Mouse (Mus musculus) lung, adult 2 months (tissue): ENCODE measurements around the gene Lpo. TPM values are rescaled to one million over a fixed set of nuclear protein-coding genes. Genes with fewer than 3 reads are reported as not detected.
A peak's percentile ranks its signal among the peaks of the same experiment; 100 is the strongest.

ENCODE experiments used
- DNase-seq: peaks from one replicate; pipeline ENCODE4 v3.0.0; 2022
- H3K4me1 ChIP-seq: fragments of 200-500 bp; 2 replicates; pipeline ENCODE4 v1.6.1; 2011; ENCODE audit warnings: low read length; ENCODE audit not compliant: control insufficient read depth, insufficient read depth
- H3K4me3 ChIP-seq: fragments of 200-500 bp; replicated peaks from 2 replicates; pipeline ENCODE3; 2011; ENCODE audit warnings: low read depth, mild to moderate bottlenecking, control low read depth, low read length; ENCODE audit errors: extremely low read depth
- CTCF ChIP-seq: fragments of 200-500 bp; IDR thresholded peaks from 2 replicates; pipeline ENCODE4 v1.5.1; 2011; ENCODE audit warnings: mild to moderate bottlenecking, low read length, control low read depth; ENCODE audit not compliant: insufficient read depth
- POLR2A ChIP-seq: fragments of 200-500 bp; IDR thresholded peaks from 2 replicates; pipeline ENCODE4 v1.6.1; 2011; ENCODE audit warnings: low read depth, mild to moderate bottlenecking, control low read depth, low read length, borderline replicate concordance; ENCODE audit errors: extremely low read depth
- WGBS: fragments of 180-500 bp; shearing (Covaris S2); methylation state at CpG from one replicate; pipeline ENCODE4 v1.1.7; 2018; 5-methylcytosine and 5-hydroxymethylcytosine counted together
- polyA plus RNA-seq: library from polyadenylated mRNA; depleted of rRNA; stranded (reverse); fragments of >200 nt; gene quantifications from 2 replicates; pipeline ENCODE4 v1.2.3, GENCODE M21; 2012

Lpo gene
- polyA plus RNA-seq, 1 experiment, result not detected

DNA sequence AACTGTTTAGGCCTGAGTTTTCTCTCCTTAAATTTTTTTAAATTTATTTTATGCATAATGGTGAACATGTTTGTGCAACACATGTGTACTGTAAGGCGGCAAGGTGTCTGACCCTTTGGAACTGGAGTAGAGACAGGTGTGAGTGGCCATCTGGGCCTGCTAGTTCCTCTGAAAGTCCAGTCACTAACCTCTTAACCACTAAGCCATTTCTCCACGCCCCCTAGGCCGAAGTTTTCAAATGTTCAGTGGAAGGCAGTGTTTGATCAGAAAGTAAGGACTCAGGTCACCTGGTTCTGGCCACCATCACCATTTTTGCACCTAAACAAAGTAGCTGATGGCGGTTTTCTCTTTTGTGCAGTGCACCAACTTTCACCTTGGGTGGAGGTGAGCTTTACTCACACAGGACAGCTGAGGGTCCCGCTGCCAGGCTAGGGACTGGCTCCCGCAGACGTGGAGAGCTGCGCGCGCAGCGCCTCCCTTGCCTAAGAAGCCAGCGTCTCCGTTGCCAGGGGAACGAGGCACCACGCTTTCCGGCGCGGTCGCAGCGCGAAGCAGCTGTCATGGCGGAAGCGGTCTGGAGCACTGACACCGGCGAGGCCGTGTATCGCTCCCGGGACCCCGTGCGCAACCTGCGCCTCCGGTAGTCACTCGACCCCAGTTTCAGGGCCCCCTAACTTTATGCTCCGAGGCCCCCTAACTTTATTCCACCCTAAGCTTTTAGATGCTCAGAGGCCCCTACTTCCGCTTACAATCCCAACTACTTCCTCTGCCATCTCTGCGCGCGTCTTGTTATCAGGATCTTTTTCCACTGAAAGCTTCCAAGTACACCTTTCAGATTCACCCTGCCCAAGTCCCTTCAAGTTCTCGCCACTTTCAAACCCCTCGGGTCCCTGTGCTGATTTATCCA, 24.9 kb upstream of the Lpo start, which contains the start of gene Mks1:
TSS of gene Mks1 (plus strand) at position 526 of the 907 bp plus-strand sequence.
- 3% methylated on average over 40 of the region's 40 CpGs for WGBS
- peak; percentile 85 for DNase-seq
- TF ChIP-seq CTCF (no peak), POLR2A (peak; percentile 83; the same call in 1 of the 2 replicates)
- H3K4me1 ChIP-seq, result peaks cover 2% of the 10 kb centered on the region; the same call in 1 of the 2 replicates
- peak within 1 kb of the TSS; percentile 58 for H3K4me3 ChIP-seq

DNA sequence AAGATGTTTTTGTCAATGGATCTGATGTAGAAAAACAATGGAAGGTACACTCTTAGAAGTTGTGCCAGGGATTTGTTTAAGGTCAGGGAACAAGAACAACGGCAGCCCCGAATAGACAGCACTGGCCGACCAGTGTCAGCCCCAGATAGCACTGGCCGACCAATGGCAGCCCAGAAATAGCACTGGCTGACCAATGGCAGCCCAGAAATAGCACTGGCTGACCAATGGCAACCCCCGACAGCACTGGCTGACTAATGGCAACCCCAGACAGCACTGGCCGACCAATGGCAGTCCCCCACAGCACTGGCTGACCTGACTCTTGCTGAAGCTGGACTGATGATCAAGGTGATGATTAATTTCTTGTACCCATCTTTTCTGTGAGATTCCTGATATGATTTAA, 19.8 kb upstream of the Lpo start:
- H3K4me1 ChIP-seq, result peaks cover 2% of the 10 kb centered on the region; the same call in 1 of the 2 replicates
- WGBS, result 55% methylated on average over 6 of the region's 6 CpGs
- TF ChIP-seq CTCF (no peak), POLR2A (no peak)
- DNase-seq, result no peak
- H3K4me3 ChIP-seq, result no peak overlapping the region

DNA sequence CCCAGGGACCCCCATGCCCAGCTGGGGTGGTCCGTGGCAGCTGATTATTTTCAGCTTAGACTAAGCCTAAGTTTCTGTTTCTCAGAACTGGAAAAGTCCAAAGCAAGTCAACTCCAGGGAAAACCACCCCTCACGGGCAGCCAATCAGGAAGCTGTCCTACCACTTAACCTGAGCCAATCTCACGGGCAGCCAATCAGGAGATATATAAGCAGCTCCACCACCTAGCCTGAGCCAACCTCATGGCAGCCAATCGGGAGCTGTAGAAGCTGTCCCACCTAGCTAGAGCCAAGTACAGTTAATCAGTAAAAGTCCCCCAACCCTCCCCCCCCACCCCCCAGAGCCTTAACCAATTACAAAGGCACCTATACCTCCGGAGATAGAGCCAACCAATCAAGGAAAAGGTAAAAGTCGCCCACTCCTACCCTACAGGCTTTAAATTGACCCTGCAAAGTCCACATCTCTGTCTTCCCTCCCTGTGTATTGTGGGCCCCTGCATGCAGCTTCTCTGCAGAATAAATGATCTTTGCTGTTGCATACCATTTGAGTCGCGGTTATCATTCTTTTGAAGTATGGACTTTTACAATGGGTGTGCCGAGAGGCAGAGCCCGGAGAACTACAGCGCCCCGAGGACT, 19.0 kb upstream of the Lpo start:
- H3K4me3 ChIP-seq, result no peak overlapping the region
- no peak for DNase-seq
- H3K4me1 ChIP-seq, result no peaks in the 10 kb centered on the region
- TF ChIP-seq CTCF, result no peak
- TF ChIP-seq POLR2A, result no peak
- WGBS, result 81% methylated on average over 12 of the region's 12 CpGs

DNA sequence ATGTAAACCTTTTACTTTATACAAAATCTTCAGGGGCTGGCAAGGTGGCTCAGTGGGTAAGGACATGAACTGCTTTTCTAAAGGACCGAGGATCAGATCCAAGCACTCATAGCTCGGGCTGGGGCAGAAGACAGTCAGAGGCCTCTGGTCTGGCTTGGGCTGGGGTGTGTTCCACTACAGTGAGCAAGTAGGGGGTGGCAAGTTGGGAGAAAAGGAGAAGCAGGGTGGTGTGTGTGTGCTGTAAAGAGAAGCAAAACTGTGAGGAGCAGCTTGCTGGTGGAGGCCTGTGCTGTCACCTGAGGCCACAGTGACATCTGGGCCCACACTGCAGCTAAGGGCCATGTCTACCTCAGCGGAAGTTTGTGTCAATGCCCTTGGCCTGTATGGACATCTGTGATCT, 13.3 kb upstream of the Lpo start:
- Histone ChIP-seq H3K4me1 (no peaks in the 10 kb centered on the region; the same call in 1 of the 2 replicates), H3K4me3 (no peak overlapping the region)
- no peak for DNase-seq
- WGBS, result 81% methylated on average over 3 of the region's 3 CpGs
- TF ChIP-seq POLR2A, result no peak
- TF ChIP-seq CTCF, result no peak

DNA sequence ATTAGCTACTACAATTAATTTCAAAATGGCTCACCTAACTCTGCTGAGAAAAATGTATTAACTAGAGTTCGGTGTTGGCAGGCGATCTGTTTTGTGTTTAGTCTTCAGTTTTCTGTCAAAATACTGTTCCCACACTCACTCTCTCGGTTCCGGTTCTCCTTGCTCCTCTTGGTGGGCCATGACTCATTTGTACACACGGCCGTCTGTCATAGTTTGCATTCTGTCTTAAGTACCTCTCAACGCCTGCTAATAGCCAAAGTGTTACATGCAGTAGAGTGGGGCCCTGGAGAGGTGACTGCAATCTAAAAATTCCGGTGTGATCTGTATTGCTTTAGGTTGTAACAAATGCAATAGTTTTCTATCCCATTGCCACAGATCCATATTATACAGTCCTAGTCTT, 12.6 kb upstream of the Lpo start:
- peak; percentile 14 for DNase-seq
- TF ChIP-seq POLR2A, result no peak
- TF ChIP-seq CTCF, result no peak
- no peaks in the 10 kb centered on the region; the same call in 1 of the 2 replicates for H3K4me1 ChIP-seq
- no peak overlapping the region for H3K4me3 ChIP-seq
- 55% methylated on average over 8 of the region's 8 CpGs for WGBS

DNA sequence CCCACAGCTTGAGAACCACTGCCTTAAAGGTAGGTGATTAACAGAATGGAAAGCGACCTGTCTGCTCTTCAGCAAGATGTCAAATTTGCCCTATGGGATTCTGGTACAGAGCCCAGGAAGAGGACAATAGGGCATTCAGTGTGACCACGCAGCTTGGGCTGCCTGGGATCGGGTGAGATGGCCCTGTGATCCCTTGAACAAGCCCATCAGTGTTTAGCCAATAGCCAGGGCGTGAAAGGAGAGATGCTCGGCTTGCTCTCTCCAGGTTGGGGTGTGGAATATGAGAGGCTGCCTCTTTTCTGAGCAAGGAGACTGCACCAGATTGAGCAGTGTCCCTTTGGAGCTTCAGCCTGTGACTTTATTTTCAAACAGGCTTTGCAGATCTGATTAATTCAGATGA, 6.6 kb downstream of the Lpo start:
- no peak for TF ChIP-seq CTCF
- no peak for TF ChIP-seq POLR2A
- Histone ChIP-seq H3K4me1 (no peaks in the 10 kb centered on the region), H3K4me3 (no peak overlapping the region)
- no peak for DNase-seq
- WGBS, result 63% methylated on average over 5 of the region's 5 CpGs

DNA sequence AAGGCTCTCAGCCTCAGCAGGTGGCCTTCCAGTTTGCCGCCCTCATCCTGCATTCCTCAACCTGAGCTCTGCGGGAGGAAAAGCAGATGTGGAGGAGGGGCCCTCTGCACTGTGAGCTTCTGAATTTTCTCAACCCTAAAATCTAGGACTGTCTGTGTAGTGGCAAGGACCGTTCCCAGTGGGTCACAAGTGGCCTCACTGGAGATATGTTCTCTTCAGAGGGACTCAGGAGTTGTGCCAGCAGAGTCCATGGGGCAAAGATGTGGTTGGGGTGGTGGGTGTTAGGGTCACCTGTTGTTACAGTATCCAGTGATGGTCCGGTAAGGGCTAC, 10.7 kb downstream of the Lpo start:
- 28% methylated on average over 4 of the region's 4 CpGs for WGBS
- Histone ChIP-seq H3K4me3 (no peak overlapping the region), H3K4me1 (no peaks in the 10 kb centered on the region)
- no peak for TF ChIP-seq POLR2A
- no peak for TF ChIP-seq CTCF
- DNase-seq, result no peak

DNA sequence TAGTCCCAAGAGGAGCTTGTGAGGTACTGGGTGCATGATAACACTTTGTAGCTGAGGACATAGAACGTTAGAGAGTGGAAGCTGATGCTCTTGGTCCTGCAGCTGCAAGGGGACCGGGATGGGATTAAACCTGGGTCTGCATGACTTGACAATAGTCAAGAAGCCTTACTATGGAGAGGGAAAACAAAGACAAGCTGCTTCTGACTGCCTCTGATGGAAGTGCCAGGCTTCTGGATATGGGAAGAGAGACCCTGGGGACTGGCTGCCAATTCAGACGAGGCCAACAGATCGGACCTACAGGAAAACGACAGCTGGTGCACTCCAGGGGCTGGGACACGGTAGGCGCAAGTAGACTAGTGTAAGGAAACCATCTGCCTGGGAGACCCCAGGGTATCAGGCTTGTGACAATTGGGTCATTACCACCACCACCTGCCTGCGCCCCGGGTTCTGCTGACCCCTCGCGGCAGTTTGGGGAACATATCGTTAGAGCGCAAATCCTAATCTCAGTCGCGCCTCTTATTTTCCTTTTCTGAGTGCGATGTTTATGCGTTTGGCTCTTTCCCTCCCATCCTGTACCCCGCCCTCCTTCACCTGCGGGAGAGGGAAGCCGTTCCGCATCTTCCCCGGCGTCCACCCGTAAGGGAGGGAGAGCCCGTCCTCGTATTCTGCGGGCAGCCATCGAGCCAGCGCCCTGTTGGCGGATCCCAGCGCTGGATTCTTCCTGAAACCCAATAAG, 11.2 kb downstream of the Lpo start:
- 5% methylated on average over 31 of the region's 31 CpGs for WGBS
- Histone ChIP-seq H3K4me1 (no peaks in the 10 kb centered on the region), H3K4me3 (peak overlapping the region; percentile 21)
- TF ChIP-seq CTCF (peak; percentile 69), POLR2A (no peak)
- peak; percentile 33 for DNase-seq

DNA sequence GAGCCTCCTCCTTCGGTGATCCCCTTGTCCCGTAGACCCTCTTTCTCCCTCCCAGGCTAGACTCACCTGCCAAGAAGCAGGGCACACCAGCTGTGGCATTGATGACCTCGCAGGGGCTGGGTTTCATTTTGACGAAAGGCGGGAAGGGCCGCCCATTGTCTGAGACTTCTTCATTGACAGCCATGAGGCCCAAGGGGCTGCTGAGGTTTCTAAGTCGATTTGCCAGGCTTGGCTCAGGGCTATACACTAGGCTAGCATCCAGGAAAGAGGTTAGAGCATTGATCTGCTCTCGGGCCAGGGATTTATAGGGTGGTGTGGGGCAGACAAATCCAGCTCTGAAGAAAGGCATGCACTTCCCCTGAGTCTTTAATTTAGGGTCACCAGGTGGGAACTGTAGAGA, 13.3 kb downstream of the Lpo start:
- H3K4me1 ChIP-seq, result no peaks in the 10 kb centered on the region
- TF ChIP-seq CTCF (no peak), POLR2A (no peak)
- 69% methylated on average over 8 of the region's 8 CpGs for whole genome bisulfite sequencing
- DNase-seq, result no peak
- H3K4me3 ChIP-seq, result no peak overlapping the region
